Mouse (Mus musculus) ES-E14 (cell line): ENCODE data around the gene Sfxn1.

Experiments used
- CHD2 ChIP-seq: IDR thresholded peaks from 2 replicates; pipeline ENCODE4 v1.6.1; 2014; ENCODE audit warnings: mild to moderate bottlenecking, low read depth, low read length, inconsistent platforms
- HCFC1 ChIP-seq: IDR thresholded peaks from 2 replicates; pipeline ENCODE4 v1.6.1; 2012; ENCODE audit warnings: low read length, inconsistent platforms, borderline replicate concordance; ENCODE audit not compliant: insufficient read depth
- MAFK ChIP-seq: IDR thresholded peaks from 2 replicates; pipeline ENCODE4 v1.6.1; 2014; ENCODE audit warnings: mild to moderate bottlenecking, low read depth, low read length, inconsistent platforms; ENCODE audit not compliant: insufficient read depth
- ZC3H11A ChIP-seq: IDR thresholded peaks from 2 replicates; pipeline ENCODE4 v1.6.1; 2012; ENCODE audit warnings: low read depth, mild to moderate bottlenecking, inconsistent platforms, low read length, borderline replicate concordance

GRCm38 (mm10) chr13:54080785-54081184 is 9.1 kb downstream of the Sfxn1 start:
- TF ChIP-seq HCFC1, result no peak
- no peak for TF ChIP-seq MAFK
- no peak for TF ChIP-seq CHD2
- TF ChIP-seq ZC3H11A, result no peak
